Mouse (Mus musculus) limb, embryonic 14.5 days (tissue): ENCODE results near the gene Grid2. TPM values are rescaled to one million over a fixed set of nuclear protein-coding genes. Genes with fewer than 3 reads are reported as not detected.

ENCODE experiments used
- ATAC-seq: fragments of 200-750 bp; cut with Nextera tagmentation; 2 replicates; pipeline ENCODE4 v1.8.0; 2017; ENCODE audit warnings: low read depth, moderate number of reproducible peaks, moderate TSS enrichment; ENCODE audit not compliant: low FRiP score
- DNase-seq: peaks from one replicate; pipeline ENCODE4 v3.0.0-alpha.2; 2015; ENCODE audit warnings: low spot score
- H3K27ac ChIP-seq: fragments of 300-500 bp; sonication (generic); replicated peaks from 2 replicates; pipeline ENCODE4 v1.5.1; 2014; ENCODE audit warnings: low read depth, mild to moderate bottlenecking, low read length, moderate library complexity, mixed read lengths
- H3K27me3 ChIP-seq: fragments of 300-500 bp; sonication (generic); 2 replicates; pipeline ENCODE4 v1.6.1; 2014; ENCODE audit warnings: low read length, mixed read lengths; ENCODE audit not compliant: control insufficient read depth, insufficient read depth
- H3K36me3 ChIP-seq: fragments of 300-500 bp; sonication (generic); 2 replicates; pipeline ENCODE4 v1.6.1; 2014; ENCODE audit warnings: mild to moderate bottlenecking, low read length, moderate library complexity, mixed read lengths; ENCODE audit not compliant: control insufficient read depth, insufficient read depth
- H3K4me1 ChIP-seq: fragments of 300-500 bp; sonication (generic); 2 replicates; pipeline ENCODE4 v1.6.1; 2014; ENCODE audit warnings: antibody characterized with exemption, low read length, mixed read lengths; ENCODE audit not compliant: control insufficient read depth, insufficient read depth
- H3K4me2 ChIP-seq: fragments of 300-500 bp; sonication (generic); replicated peaks from 2 replicates; pipeline ENCODE4 v1.6.1; 2014; ENCODE audit warnings: low read depth, mild to moderate bottlenecking, low read length, moderate library complexity; ENCODE audit not compliant: severe bottlenecking
- H3K4me3 ChIP-seq: fragments of 300-500 bp; sonication (generic); replicated peaks from 2 replicates; pipeline ENCODE4 v1.5.1; 2014; ENCODE audit warnings: low read length
- H3K9ac ChIP-seq: fragments of 300-500 bp; sonication (generic); 2 replicates; pipeline ENCODE4 v1.6.1; 2014; ENCODE audit warnings: mild to moderate bottlenecking, low read depth, low read length, moderate library complexity; ENCODE audit not compliant: severe bottlenecking
- H3K9me3 ChIP-seq: fragments of 300-500 bp; sonication (generic); 2 replicates; pipeline ENCODE4 v1.6.1; 2016; ENCODE audit warnings: low read length; ENCODE audit not compliant: control insufficient read depth
- POLR2A ChIP-seq: fragments of 200-500 bp; IDR thresholded peaks from 2 replicates; pipeline ENCODE4 v1.8.0; 2012; ENCODE audit warnings: inconsistent platforms, mild to moderate bottlenecking, moderate library complexity, borderline replicate concordance; ENCODE audit not compliant: insufficient read depth, insufficient read length; ENCODE audit errors: extremely low read depth
- WGBS: fragments of 180-500 bp; shearing (Covaris S2); extraction: QIAGEN DNeasy Blood & Tissue Kit; methylation state at CpG from one replicate; pipeline ENCODE4 v1.1.7; 2014; 5-methylcytosine and 5-hydroxymethylcytosine counted together
- polyA plus RNA-seq, 2 experiments: library from polyadenylated mRNA; depleted of rRNA in 1 of 2; stranded (reverse) in 1 of 2; unstranded in 1 of 2; fragments of >200 nt; fragmentation: Nextera tagmentation in 1 of 2; extraction: Ambion mirVana in 1 of 2; gene quantifications; 2 replicates each; pipeline versions ENCODE4 v1.2.1 to v1.2.3; 2012 to 2014

The Grid2 gene
- polyA plus RNA-seq, 2 experiments: 1.1 to 1.9 TPM

DNA sequence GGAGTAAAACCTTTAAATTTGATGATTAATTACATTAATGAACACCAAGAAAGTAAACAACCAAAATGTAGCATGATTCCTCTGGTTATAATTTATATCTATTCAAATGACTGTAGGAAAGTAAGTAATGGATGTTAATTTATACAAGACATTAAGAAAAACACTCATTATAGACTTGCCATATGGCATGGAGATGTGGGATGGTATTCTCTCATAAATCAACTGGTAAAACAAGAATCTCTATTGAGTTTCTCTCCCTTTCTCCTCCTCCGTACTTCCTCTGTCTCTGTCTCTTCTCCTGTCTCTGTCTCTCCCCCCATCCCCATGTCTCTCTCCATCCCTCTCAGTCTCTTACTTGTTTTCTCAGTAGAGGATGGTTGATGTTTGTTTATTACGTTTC lies 506.9 kb downstream of the Grid2 start:
- no peak overlapping the region for H3K27ac ChIP-seq
- H3K9me3 ChIP-seq: no peaks in the 10 kb centered on the region
- no peaks in the 10 kb centered on the region for H3K27me3 ChIP-seq
- no peaks in the 10 kb centered on the region for H3K4me1 ChIP-seq
- DNase-seq (no peak), ATAC-seq (no peak)
- no peak overlapping the region for H3K9ac ChIP-seq
- 74% methylated on average over 2 of the region's 2 CpGs for whole genome bisulfite sequencing
- no peak overlapping the region for H3K4me2 ChIP-seq
- TF ChIP-seq POLR2A: no peak
- no peaks in the 10 kb centered on the region for H3K36me3 ChIP-seq
- no peak overlapping the region for H3K4me3 ChIP-seq

- no peaks in the 10 kb centered on the region for H3K27me3 ChIP-seq
- no peak overlapping the region for H3K9ac ChIP-seq
- H3K36me3 ChIP-seq: no peaks in the 10 kb centered on the region
- no peak for DNase-seq
- H3K4me2 ChIP-seq: no peak overlapping the region
- TF ChIP-seq POLR2A: no peak
- no peaks in the 10 kb centered on the region for H3K9me3 ChIP-seq
- no peak for ATAC-seq
- no peak overlapping the region for H3K27ac ChIP-seq
- H3K4me1 ChIP-seq: no peaks in the 10 kb centered on the region
- H3K4me3 ChIP-seq: no peak overlapping the region
Observed at GRCm38 (mm10) chr6:63794679-63795078, 539.0 kb downstream of the Grid2 start.

DNA sequence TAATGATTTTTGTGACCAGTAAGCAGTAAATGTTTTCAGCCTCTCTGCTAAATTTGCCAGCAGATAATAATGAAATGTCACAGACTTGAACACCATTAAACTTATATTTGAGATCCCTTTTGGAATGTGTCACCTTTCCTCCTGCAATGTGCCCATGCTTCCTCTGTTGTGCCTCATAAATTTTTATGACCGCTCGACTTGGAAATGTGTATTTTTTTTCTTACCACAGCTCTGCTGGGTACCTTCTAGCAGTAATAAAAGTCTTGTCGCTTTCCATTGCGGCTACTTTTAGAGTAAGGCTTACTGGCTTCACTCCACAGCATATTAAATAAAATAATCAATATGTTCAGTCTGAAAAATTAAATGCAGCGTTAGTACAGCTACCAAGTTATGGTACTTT lies 564.6 kb downstream of the Grid2 start:
- 16% methylated on average over 5 of the region's 5 CpGs for WGBS
- DNase-seq (no peak), ATAC-seq (no peak)
- no peak overlapping the region for H3K4me3 ChIP-seq
- no peak for TF ChIP-seq POLR2A
- peak overlapping the region; percentile 14; the same call in 1 of the 2 replicates for H3K4me2 ChIP-seq
- no peak overlapping the region for H3K9ac ChIP-seq
- 0 out of 2 replicates have a peak, but pooled peaks cover 3% of the 10 kb centered on the region for H3K4me1 ChIP-seq
- H3K9me3 ChIP-seq: no peaks in the 10 kb centered on the region
- H3K36me3 ChIP-seq: no peaks in the 10 kb centered on the region
- H3K27ac ChIP-seq: no peak overlapping the region
- no peaks in the 10 kb centered on the region for H3K27me3 ChIP-seq

- Histone ChIP-seq H3K36me3 (no peaks in the 10 kb centered on the region), H3K4me2 (no peak overlapping the region), H3K9me3 (no peaks in the 10 kb centered on the region), H3K27me3 (no peaks in the 10 kb centered on the region), H3K4me3 (no peak overlapping the region), H3K9ac (no peak overlapping the region), H3K27ac (no peak overlapping the region), H3K4me1 (no peaks in the 10 kb centered on the region)
- 26% methylated on average over 2 of the region's 2 CpGs for WGBS
- TF ChIP-seq POLR2A: no peak
- ATAC-seq (no peak), DNase-seq (no peak)
Observed at GRCm38 (mm10) chr6:63862628-63863027, 607.0 kb downstream of the Grid2 start.

DNA sequence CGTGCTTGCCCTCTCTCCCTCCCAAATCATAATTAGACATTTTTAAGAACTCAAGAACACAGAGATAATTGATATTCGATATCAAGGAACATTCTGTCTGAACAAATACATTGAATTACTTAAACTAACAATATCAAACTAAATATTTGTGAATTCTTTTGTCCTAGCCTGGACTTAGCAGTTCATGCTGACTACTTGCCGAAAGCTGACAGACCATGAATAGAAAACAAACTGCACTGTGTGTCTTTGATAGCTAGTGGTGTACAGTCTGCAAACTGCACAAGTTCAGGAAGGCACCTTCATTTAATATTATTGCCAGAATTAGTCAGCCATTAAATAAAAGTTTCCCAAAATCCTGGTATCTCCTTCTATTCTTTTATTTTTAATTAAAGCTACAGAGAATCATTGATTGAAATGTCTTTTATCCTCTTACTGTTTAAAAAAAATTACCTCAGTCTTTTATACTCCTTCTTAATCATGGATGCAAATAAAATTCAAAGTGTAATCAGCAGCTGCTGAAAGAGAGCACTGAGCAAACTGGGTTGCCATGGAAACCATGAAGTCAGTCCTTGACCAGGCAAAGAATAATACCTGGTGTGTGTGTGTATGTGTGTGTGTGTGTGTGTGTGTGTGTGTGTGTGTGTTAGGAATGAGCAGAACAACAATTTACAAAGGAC lies 621.5 kb downstream of the Grid2 start:
- Histone ChIP-seq H3K4me3 (no peak overlapping the region), H3K36me3 (no peaks in the 10 kb centered on the region), H3K27me3 (no peaks in the 10 kb centered on the region), H3K4me2 (no peak overlapping the region), H3K27ac (no peak overlapping the region), H3K9ac (no peak overlapping the region), H3K4me1 (no peaks in the 10 kb centered on the region), H3K9me3 (no peaks in the 10 kb centered on the region)
- WGBS: 84% methylated on average over 3 of the region's 3 CpGs
- TF ChIP-seq POLR2A: no peak
- ATAC-seq (no peak), DNase-seq (no peak)
